Mouse (Mus musculus): ENCODE measurements around the gene Txndc11. TPM values are rescaled to one million over a fixed set of nuclear protein-coding genes. Genes with fewer than 3 reads are reported as not detected.

Gene Txndc11
- polyA plus RNA-seq, 1 experiment from 2014 or later, result 23.8 TPM

DNA sequence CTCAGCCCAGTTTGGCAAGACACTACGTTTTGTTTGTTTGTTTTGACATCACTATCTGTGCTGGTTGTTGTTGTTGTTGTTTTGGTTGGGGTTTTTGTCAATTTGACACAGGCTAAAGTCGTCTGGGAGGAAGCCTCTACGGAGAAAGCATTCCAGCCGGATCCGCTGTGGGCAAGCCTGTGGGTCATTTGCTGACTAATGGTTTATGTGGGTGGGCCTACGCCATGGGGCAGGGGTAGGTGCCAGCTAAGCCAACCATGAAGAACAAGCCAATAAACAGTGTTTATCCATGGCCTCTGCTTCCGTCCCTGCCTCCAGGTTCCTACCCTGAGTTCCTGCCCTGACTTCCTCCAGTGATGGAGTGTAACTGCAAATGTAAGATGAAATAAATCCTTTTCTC lies 106.2 kb downstream of the Txndc11 start:
- Histone ChIP-seq H3K27me3 (replicated peaks; ENCODE audit: control insufficient read depth, insufficient read depth, low read length) (no peaks in the 10 kb centered on the region), H3K4me2 (ENCODE audit: low read length) (no peak overlapping the region), H3K9me3 (replicated peaks; ENCODE audit: control insufficient read depth, low read length) (no peaks in the 10 kb centered on the region), H3K9ac (ENCODE audit: low read length) (no peak overlapping the region), H3K36me3 (ENCODE audit: control insufficient read depth, insufficient read depth, low read length) (no peaks in the 10 kb centered on the region), H3K27ac (ENCODE audit: low read depth, low read length) (no peak overlapping the region), H3K4me1 (ENCODE audit: control insufficient read depth, insufficient read depth, low read length) (no peaks in the 10 kb centered on the region), H3K4me3 (ENCODE audit: low read depth, low read length) (no peak overlapping the region)
- DNase-seq (ENCODE audit: low spot score) (no peak), ATAC-seq (no peak)
- WGBS, result 76% methylated on average over 7 of the region's 7 CpGs

Small RNA genes lying within 50 kb of the gene (microRNA-seq; reads per million reads assigned to microRNA genes)
- gene Gm23935, result 15.1 reads per million, percentile 36 among the genes with 10 or more reads in this experiment

Other genes starting within 250 kb of the Txndc11 start
- 170 and 171 TPM in 2 replicates for gene Snn, start 73.7 kb downstream of the Txndc11 start, polyA plus RNA-seq (2014; fragmentation: Nextera tagmentation; extraction: Ambion mirVana)
- gene Litaf, start 68.5 kb downstream of the Txndc11 start, polyA plus RNA-seq (2014; fragmentation: Nextera tagmentation; extraction: Ambion mirVana), result 41.4 and 44.5 TPM in 2 replicates
- 58.0 and 71.8 TPM in 2 replicates for gene Zc3h7a, start 41.7 kb upstream of the Txndc11 start, polyA plus RNA-seq (2014; fragmentation: Nextera tagmentation; extraction: Ambion mirVana)
- 192 and 195 TPM in 2 replicates for gene Rsl1d1, start 68.7 kb upstream of the Txndc11 start, polyA plus RNA-seq (2014; fragmentation: Nextera tagmentation; extraction: Ambion mirVana)
- gene Gspt1, start 119.7 kb upstream of the Txndc11 start, polyA plus RNA-seq (2014; fragmentation: Nextera tagmentation; extraction: Ambion mirVana), result 50.7 and 61.9 TPM in 2 replicates
- not detected in 2 replicates for gene Tnfrsf17, start 179.2 kb upstream of the Txndc11 start, polyA plus RNA-seq (2014; fragmentation: Nextera tagmentation; extraction: Ambion mirVana)
- 3.8 and 7.7 TPM in 2 replicates for gene Snx29, start 188.3 kb upstream of the Txndc11 start, polyA plus RNA-seq (2014; fragmentation: Nextera tagmentation; extraction: Ambion mirVana)

Measured in forebrain, embryonic 14.5 days (tissue).